Mouse (Mus musculus) cortical plate, adult 2 months (tissue): ENCODE results near the gene Lurap1l.

Experiments
- CTCF ChIP-seq: fragments of 200-500 bp; IDR thresholded peaks from 2 replicates; pipeline ENCODE4 v1.5.1; 2011; ENCODE audit warnings: mild to moderate bottlenecking, control low read depth, low read length; ENCODE audit not compliant: insufficient read depth; ENCODE audit errors: extremely low read depth
- POLR2A ChIP-seq: fragments of 200-500 bp; IDR thresholded peaks from 2 replicates; pipeline ENCODE4 v1.6.1; 2011; ENCODE audit warnings: mild to moderate bottlenecking, low read length, control low read depth; ENCODE audit not compliant: insufficient read depth; ENCODE audit errors: extremely low read depth

GRCm38 (mm10) chr4:80939115-80939514 lies 28.7 kb downstream of the Lurap1l start:
- TF ChIP-seq CTCF: no peak
- TF ChIP-seq POLR2A: no peak
